Mouse (Mus musculus): ENCODE results near the gene Nek11. TPM values are rescaled to one million over a fixed set of nuclear protein-coding genes. Genes with fewer than 3 reads are reported as not detected.

Nek11 gene
- total and polyA plus RNA-seq, 3 experiments = not detected

- no peaks in the 10 kb centered on the region for H3K27me3 ChIP-seq (ENCODE audit: insufficient read depth, low read length)
- peaks cover 42% of the 10 kb centered on the region for H3K9me3 ChIP-seq (replicated peaks)
- DNase-seq (ENCODE audit: low spot score) = no peak
- no peaks in the 10 kb centered on the region for H3K4me1 ChIP-seq (ENCODE audit: insufficient read depth, low read depth, low read length)
- no peak for TF ChIP-seq GATA2 (IDR thresholded peaks at IDR 0.05; ENCODE audit: borderline replicate concordance, low read depth, low read length)
- no peaks in the 10 kb centered on the region for H3K36me3 ChIP-seq (replicated peaks)
- ATAC-seq (ENCODE audit: extremely low read depth, insufficient number of reproducible peaks, low FRiP score, poor library complexity, severe bottlenecking) = no peak
- no peak overlapping the region for H3K4me3 ChIP-seq (ENCODE audit: low read depth, low read length)
Measured at GRCm38 (mm10) chr9:105274925-105275324, 120.4 kb downstream of the Nek11 start.

- TF ChIP-seq CTCF (IDR thresholded peaks at IDR 0.05; ENCODE audit: low read depth, low read length) (no peak), TAL1 (conservative IDR thresholded peaks at IDR 0.05; ENCODE audit: low read depth, low read length) (no peak), GATA1 (IDR thresholded peaks at IDR 0.05; ENCODE audit: borderline replicate concordance, low read length) (no peak), GATA2 (IDR thresholded peaks at IDR 0.05; ENCODE audit: borderline replicate concordance, low read depth, low read length) (no peak), POLR2AphosphoS5 (IDR thresholded peaks at IDR 0.05; ENCODE audit: insufficient replicate concordance, low read depth, low read length) (no peak)
- H3K4me3 ChIP-seq (ENCODE audit: low read depth, low read length) = no peak overlapping the region
- no peak for DNase-seq (ENCODE audit: low spot score)
- no peaks in the 10 kb centered on the region for H3K36me3 ChIP-seq (replicated peaks)
- H3K27me3 ChIP-seq (ENCODE audit: insufficient read depth, low read length) = no peaks in the 10 kb centered on the region
- H3K9me3 ChIP-seq (replicated peaks) = peaks cover 40% of the 10 kb centered on the region
- no peak for ATAC-seq (ENCODE audit: extremely low read depth, insufficient number of reproducible peaks, low FRiP score, poor library complexity, severe bottlenecking)
- H3K4me1 ChIP-seq (ENCODE audit: insufficient read depth, low read depth, low read length) = no peaks in the 10 kb centered on the region
Measured at GRCm38 (mm10) chr9:105274286-105274685, 121.0 kb downstream of the Nek11 start.

- ATAC-seq (ENCODE audit: extremely low read depth, insufficient number of reproducible peaks, low FRiP score, poor library complexity, severe bottlenecking) = no peak
- H3K9me3 ChIP-seq (replicated peaks) = peaks cover 33% of the 10 kb centered on the region
- TF ChIP-seq CTCF (IDR thresholded peaks at IDR 0.05; ENCODE audit: low read depth, low read length) (no peak), TAL1 (conservative IDR thresholded peaks at IDR 0.05; ENCODE audit: low read depth, low read length) (no peak), POLR2AphosphoS5 (IDR thresholded peaks at IDR 0.05; ENCODE audit: insufficient replicate concordance, low read depth, low read length) (no peak), GATA1 (IDR thresholded peaks at IDR 0.05; ENCODE audit: borderline replicate concordance, low read length) (no peak), GATA2 (IDR thresholded peaks at IDR 0.05; ENCODE audit: borderline replicate concordance, low read depth, low read length) (no peak)
- no peaks in the 10 kb centered on the region for H3K27me3 ChIP-seq (ENCODE audit: insufficient read depth, low read length)
- no peaks in the 10 kb centered on the region for H3K36me3 ChIP-seq (replicated peaks)
- H3K4me3 ChIP-seq (ENCODE audit: low read depth, low read length) = no peak overlapping the region
- no peaks in the 10 kb centered on the region for H3K4me1 ChIP-seq (ENCODE audit: insufficient read depth, low read depth, low read length)
- DNase-seq (ENCODE audit: low spot score) = no peak
Measured at GRCm38 (mm10) chr9:105272241-105272640, 123.1 kb downstream of the Nek11 start.

GRCm38 (mm10) chr9:105263140-105263539 is 132.2 kb downstream of the Nek11 start:
- Histone ChIP-seq H3K4me3 (ENCODE audit: low read depth, low read length) (no peak overlapping the region), H3K27me3 (ENCODE audit: insufficient read depth, low read length) (no peaks in the 10 kb centered on the region), H3K4me1 (ENCODE audit: insufficient read depth, low read depth, low read length) (no peaks in the 10 kb centered on the region), H3K9me3 (replicated peaks) (peaks cover 31% of the 10 kb centered on the region), H3K36me3 (replicated peaks) (no peaks in the 10 kb centered on the region)
- no peak for ATAC-seq (ENCODE audit: extremely low read depth, insufficient number of reproducible peaks, low FRiP score, poor library complexity, severe bottlenecking)
- TF ChIP-seq GATA1 (IDR thresholded peaks at IDR 0.05; ENCODE audit: borderline replicate concordance, low read length) (no peak), POLR2AphosphoS5 (IDR thresholded peaks at IDR 0.05; ENCODE audit: insufficient replicate concordance, low read depth, low read length) (no peak), GATA2 (IDR thresholded peaks at IDR 0.05; ENCODE audit: borderline replicate concordance, low read depth, low read length) (no peak), TAL1 (conservative IDR thresholded peaks at IDR 0.05; ENCODE audit: low read depth, low read length) (no peak), CTCF (IDR thresholded peaks at IDR 0.05; ENCODE audit: low read depth, low read length) (no peak)
- no peak for DNase-seq (ENCODE audit: low spot score)

GRCm38 (mm10) chr9:105257668-105258067 is 137.7 kb downstream of the Nek11 start:
- Histone ChIP-seq H3K27me3 (ENCODE audit: insufficient read depth, low read length) (no peaks in the 10 kb centered on the region), H3K4me3 (ENCODE audit: low read depth, low read length) (no peak overlapping the region), H3K9me3 (replicated peaks) (peaks cover 43% of the 10 kb centered on the region), H3K36me3 (replicated peaks) (no peaks in the 10 kb centered on the region), H3K4me1 (ENCODE audit: insufficient read depth, low read depth, low read length) (no peaks in the 10 kb centered on the region)
- ATAC-seq (ENCODE audit: extremely low read depth, insufficient number of reproducible peaks, low FRiP score, poor library complexity, severe bottlenecking) (no peak), DNase-seq (ENCODE audit: low spot score) (no peak)
- TF ChIP-seq GATA2 (IDR thresholded peaks at IDR 0.05; ENCODE audit: borderline replicate concordance, low read depth, low read length) (no peak), POLR2AphosphoS5 (IDR thresholded peaks at IDR 0.05; ENCODE audit: insufficient replicate concordance, low read depth, low read length) (no peak), TAL1 (conservative IDR thresholded peaks at IDR 0.05; ENCODE audit: low read depth, low read length) (no peak), CTCF (IDR thresholded peaks at IDR 0.05; ENCODE audit: low read depth, low read length) (no peak), GATA1 (IDR thresholded peaks at IDR 0.05; ENCODE audit: borderline replicate concordance, low read length) (no peak)

- H3K9me3 ChIP-seq (replicated peaks) = peaks cover 35% of the 10 kb centered on the region
Measured at GRCm38 (mm10) chr9:105254076-105254475, 141.2 kb downstream of the Nek11 start.

More at GRCm38 (mm10) chr9:105254076-105254475, 141.2 kb downstream of the Nek11 start:
- no peak for TF ChIP-seq GATA1 (IDR thresholded peaks at IDR 0.05; ENCODE audit: borderline replicate concordance, low read length)
- no peak for TF ChIP-seq POLR2AphosphoS5 (IDR thresholded peaks at IDR 0.05; ENCODE audit: insufficient replicate concordance, low read depth, low read length)
- TF ChIP-seq GATA2 (IDR thresholded peaks at IDR 0.05; ENCODE audit: borderline replicate concordance, low read depth, low read length) = no peak
- no peak for TF ChIP-seq CTCF (IDR thresholded peaks at IDR 0.05; ENCODE audit: low read depth, low read length)
- no peak for TF ChIP-seq TAL1 (conservative IDR thresholded peaks at IDR 0.05; ENCODE audit: low read depth, low read length)
- DNase-seq (ENCODE audit: low spot score) = no peak
- Histone ChIP-seq H3K27me3 (ENCODE audit: insufficient read depth, low read length) (no peaks in the 10 kb centered on the region), H3K4me1 (ENCODE audit: insufficient read depth, low read depth, low read length) (no peaks in the 10 kb centered on the region), H3K36me3 (replicated peaks) (no peaks in the 10 kb centered on the region), H3K4me3 (ENCODE audit: low read depth, low read length) (no peak overlapping the region)
- no peak for ATAC-seq (ENCODE audit: extremely low read depth, insufficient number of reproducible peaks, low FRiP score, poor library complexity, severe bottlenecking)

All from G1E (cell line).